In genomic region chr17:15107143-15107649, GRCm38 (mm10) we compare ENCODE assay signal across 30 mouse cellular contexts.
DNase-seq lines count a peak whose midpoint lies in the region; ATAC-seq and TF ChIP-seq lines count a peak whose summit lies in the region.
"Had no signal": no experiment of that assay in that cellular context is flagged by ENCODE, and none has a peak within 500 bp of the region (broad histone marks: within the 10 kb centered on the region; RNA-seq: fewer than 3 reads in every experiment).

No protein-coding gene starts in this region.

- H3K4me3 ChIP-seq in liver, embryonic 15.5 days (replicated peaks): no peak overlapping the region
- H3K4me3 ChIP-seq in CH12.LX (replicated peaks in 1 of 3; ENCODE audit: low read depth in 2 of 3, low read length in 2 of 3, poor library complexity in 1 of 3): peak overlapping the region in 1 of 3 experiments; percentile 21
- H3K4me3 ChIP-seq in layer of hippocampus, adult 2 months: no peak overlapping the region
- H3K4me3 ChIP-seq in hindbrain, embryonic 14.5 days (replicated peaks; ENCODE audit: low read length): no peak overlapping the region
- H3K4me3 ChIP-seq: embryonic facial prominence, embryonic 13.5 days; forebrain, embryonic 10.5 days; gastrocnemius, adult 2 months; heart, adult 2 months; heart, embryonic 12.5 days; left cerebral cortex, adult 2 months; limb, embryonic 12.5 days; liver, embryonic 12.5 days; midbrain, embryonic 13.5 days; neural tube, embryonic 12.5 days had no signal

- dilution Hi-C loops in CH12.LX (cut with MboI; ENCODE audit: extremely low pct_ligation_motif_present, extremely low pct_unique_long_range_greater_than_20kb, low sequenced_read_pairs): no loop called here

- H3K9me3 ChIP-seq in liver, embryonic 15.5 days (replicated peaks): no peaks in the 10 kb centered on the region
- H3K9me3 ChIP-seq in CH12.LX (replicated peaks; ENCODE audit: low read length): no peaks in the 10 kb centered on the region
- no peaks in the 10 kb centered on the region for H3K9me3 ChIP-seq in hindbrain, embryonic 14.5 days (ENCODE audit: control insufficient read depth, low read length)
- H3K9me3 ChIP-seq: embryonic facial prominence, embryonic 13.5 days; forebrain, embryonic 10.5 days; heart, embryonic 12.5 days; limb, embryonic 12.5 days; liver, embryonic 12.5 days; midbrain, embryonic 13.5 days; neural tube, embryonic 12.5 days had no signal

- TF ChIP-seq CTCF in CH12.LX (conservative IDR thresholded peaks at IDR 0.05 in 1 of 2, IDR thresholded peaks at IDR 0.05 in 1 of 2; ENCODE audit: low read depth in 2 of 2, low read length in 2 of 2): no peak
- no peak for TF ChIP-seq CTCF in layer of hippocampus, adult 2 months (conservative IDR thresholded peaks at IDR 0.05)

- no peak for DNase-seq in liver
- peak; percentile 71 for DNase-seq in CH12.LX (ENCODE audit: extremely low read depth)
- no peak for DNase-seq in layer of hippocampus, adult 2 months (ENCODE audit: low spot score in 2 of 2)
- DNase-seq in hindbrain, embryonic 14.5 days (ENCODE audit: low spot score): no peak
- no peak for DNase-seq in right cerebral cortex, adult 2 months (ENCODE audit: low spot score in 2 of 2)
- DNase-seq: adrenal gland, postnatal 14 days; B cell, adult 2 months; cerebellum, adult 11-12 months; cerebellum, adult 9-11 months; gastrocnemius, adult 2 months; gastrocnemius, postnatal 36 days; heart, adult 2 months; kidney, adult 11 months; kidney, postnatal 14 days; lung, adult 2 months; lung, postnatal 10 days; thymus, adult 2 months had no signal

- 36% methylated on average over 9 of the region's 9 CpGs for WGBS in liver, embryonic 15.5 days (ENCODE audit: insufficient replicate concordance)
- 91% methylated on average over 9 of the region's 9 CpGs for WGBS in hindbrain, embryonic 14.5 days

- H3K79me2 ChIP-seq in CH12.LX (replicated peaks; ENCODE audit: control insufficient read depth, extremely low read depth, insufficient read depth, poor library complexity, severe bottlenecking): no peaks in the 10 kb centered on the region

- H3K9ac ChIP-seq in liver, embryonic 15.5 days: no peak overlapping the region
- H3K9ac ChIP-seq in CH12.LX (ENCODE audit: insufficient read depth, low read depth): no peak overlapping the region
- H3K9ac ChIP-seq in hindbrain, embryonic 14.5 days: no peak overlapping the region
- H3K9ac ChIP-seq: embryonic facial prominence, embryonic 13.5 days; heart, embryonic 12.5 days; limb, embryonic 12.5 days; liver, embryonic 12.5 days; midbrain, embryonic 13.5 days; neural tube, embryonic 12.5 days had no signal

- peaks cover 4% of the 10 kb centered on the region; the same call in 1 of the 2 replicates for H3K27me3 ChIP-seq in liver, embryonic 15.5 days
- no peaks in the 10 kb centered on the region for H3K27me3 ChIP-seq in CH12.LX (replicated peaks)
- peaks cover 4% of the 10 kb centered on the region for H3K27me3 ChIP-seq in hindbrain, embryonic 14.5 days (ENCODE audit: control insufficient read depth, insufficient read depth, low read length)
- H3K27me3 ChIP-seq: embryonic facial prominence, embryonic 13.5 days; heart, embryonic 12.5 days; midbrain, embryonic 13.5 days had no signal

- H3K36me3 ChIP-seq in liver, embryonic 15.5 days (replicated peaks): no peaks in the 10 kb centered on the region
- no peaks in the 10 kb centered on the region for H3K36me3 ChIP-seq in CH12.LX (replicated peaks in 1 of 2; ENCODE audit: control insufficient read depth in 1 of 2, insufficient read depth in 1 of 2, low read length in 1 of 2)
- H3K36me3 ChIP-seq in hindbrain, embryonic 14.5 days (replicated peaks; ENCODE audit: control insufficient read depth, insufficient read depth): no peaks in the 10 kb centered on the region
- H3K36me3 ChIP-seq: embryonic facial prominence, embryonic 13.5 days; forebrain, embryonic 10.5 days; heart, embryonic 12.5 days; limb, embryonic 12.5 days; liver, embryonic 12.5 days; midbrain, embryonic 13.5 days; neural tube, embryonic 12.5 days had no signal

- no peaks in the 10 kb centered on the region for H3K4me1 ChIP-seq in liver, embryonic 15.5 days (replicated peaks)
- peaks cover 11 to 21% of the 10 kb centered on the region in 2 experiments for H3K4me1 ChIP-seq in CH12.LX (ENCODE audit: control insufficient read depth in 1 of 2, insufficient read depth in 2 of 2)
- H3K4me1 ChIP-seq in hindbrain, embryonic 14.5 days (replicated peaks; ENCODE audit: control insufficient read depth, insufficient read depth, low read length): peaks cover 16% of the 10 kb centered on the region

- in situ Hi-C loops in CH12.LX (cut with MboI; ENCODE audit: low pct_ligation_motif_present, low pct_unique_long_range_greater_than_20kb, low sequenced_read_pairs): no loop called here

- TF ChIP-seq POLR2A in CH12.LX (IDR thresholded peaks at IDR 0.05; ENCODE audit: low read depth, low read length): no peak

- no peak overlapping the region for H3K4me2 ChIP-seq in liver, embryonic 15.5 days
- H3K4me2 ChIP-seq in CH12.LX (ENCODE audit: insufficient read depth, low read depth, poor library complexity, severe bottlenecking): peak overlapping the region; percentile 52
- H3K4me2 ChIP-seq in hindbrain, embryonic 14.5 days (replicated peaks): no peak overlapping the region
- H3K4me2 ChIP-seq: embryonic facial prominence, embryonic 13.5 days; heart, embryonic 12.5 days; limb, embryonic 12.5 days; liver, embryonic 12.5 days; midbrain, embryonic 13.5 days; neural tube, embryonic 12.5 days had no signal

- peak; percentile 12; the same call in 1 of the 2 replicates for ATAC-seq in liver, embryonic 15.5 days (ENCODE audit: insufficient read depth)
- peak; percentile 68 to 81 for ATAC-seq in hematopoietic stem cell, adult 5-6 weeks (replicated peaks in 1 of 2; ENCODE audit: insufficient read depth in 1 of 2, low FRiP score in 2 of 2, low TSS enrichment in 1 of 2, low read depth in 1 of 2, poor library complexity in 2 of 2, severe bottlenecking in 2 of 2)
- peak; percentile 74 for ATAC-seq in monocyte, adult 5-6 weeks (replicated peaks; ENCODE audit: insufficient number of reproducible peaks, low FRiP score, low TSS enrichment, poor library complexity, severe bottlenecking)
- no peak for ATAC-seq in hindbrain, embryonic 14.5 days (ENCODE audit: low FRiP score)
- ATAC-seq: forebrain, embryonic 16.5 days; liver, embryonic 12.5 days; midbrain, embryonic 13.5 days had no signal

- TF ChIP-seq EP300 in CH12.LX (IDR thresholded peaks at IDR 0.05; ENCODE audit: low read length): peak; percentile 41; the same call in 1 of the 2 replicates

- H3K27ac ChIP-seq in liver, embryonic 15.5 days (replicated peaks): no peak overlapping the region
- H3K27ac ChIP-seq in CH12.LX (ENCODE audit: insufficient read depth, low read depth): no peak overlapping the region
- no peak overlapping the region for H3K27ac ChIP-seq in layer of hippocampus, adult 2 months
- no peak overlapping the region for H3K27ac ChIP-seq in hindbrain, embryonic 14.5 days
- H3K27ac ChIP-seq: gastrocnemius, adult 2 months; heart, adult 2 months; left cerebral cortex, adult 2 months; limb, embryonic 12.5 days; liver, embryonic 12.5 days; macrophage; midbrain, embryonic 13.5 days; neural tube, embryonic 12.5 days had no signal

- TF ChIP-seq RAD21 in CH12.LX (IDR thresholded peaks at IDR 0.05; ENCODE audit: low read depth, low read length): no peak

TF ChIP-seq in CH12.LX, 34 proteins besides CTCF, POLR2A, EP300 and RAD21:
- 0 out of 2 replicates have a peak, but pooled peaks have one; percentile 29 for TF ChIP-seq CHD2 (IDR thresholded peaks at IDR 0.05; ENCODE audit: low read length)
- no peak for TF ChIP-seq GABPA (IDR thresholded peaks at IDR 0.05; ENCODE audit: insufficient replicate concordance, low read depth, low read length)
- TF ChIP-seq MAX (IDR thresholded peaks at IDR 0.05; ENCODE audit: low read length): no peak
- no peak for TF ChIP-seq USF2 (conservative IDR thresholded peaks at IDR 0.05; ENCODE audit: low read depth, low read length)
- peak; percentile 36; the same call in 1 of the 2 replicates for TF ChIP-seq TCF12 (IDR thresholded peaks at IDR 0.05; ENCODE audit: low read depth, low read length)
- peak; percentile 49 for TF ChIP-seq BHLHE40 (IDR thresholded peaks at IDR 0.05; ENCODE audit: low read depth, low read length)
- TF ChIP-seq MAFK (IDR thresholded peaks at IDR 0.05; ENCODE audit: insufficient replicate concordance, low read length): 0 out of 2 replicates have a peak, but pooled peaks have one; percentile 10
- TF ChIP-seq RCOR1 (conservative IDR thresholded peaks at IDR 0.05; ENCODE audit: low read depth, low read length): 0 out of 2 replicates have a peak, but pooled peaks have one; percentile 44
- TF ChIP-seq E2F4 (IDR thresholded peaks at IDR 0.05; ENCODE audit: insufficient replicate concordance, low read depth, low read length): no peak
- peak; percentile 44; the same call in 1 of the 2 replicates for TF ChIP-seq MEF2A (IDR thresholded peaks at IDR 0.05; ENCODE audit: borderline replicate concordance, low read depth, low read length)
- TF ChIP-seq SIN3A (IDR thresholded peaks at IDR 0.05; ENCODE audit: low read length): 0 out of 2 replicates have a peak, but pooled peaks have one; percentile 53
- TF ChIP-seq ELF1 (IDR thresholded peaks at IDR 0.05; ENCODE audit: low read depth, low read length): 0 out of 2 replicates have a peak, but pooled peaks have one; percentile 33
- TF ChIP-seq MAZ (IDR thresholded peaks at IDR 0.05; ENCODE audit: low read depth, low read length): 0 out of 2 replicates have a peak, but pooled peaks have one; percentile 15
